ENCODE assay signal across 16 mouse cellular contexts in the genomic region with DNA sequence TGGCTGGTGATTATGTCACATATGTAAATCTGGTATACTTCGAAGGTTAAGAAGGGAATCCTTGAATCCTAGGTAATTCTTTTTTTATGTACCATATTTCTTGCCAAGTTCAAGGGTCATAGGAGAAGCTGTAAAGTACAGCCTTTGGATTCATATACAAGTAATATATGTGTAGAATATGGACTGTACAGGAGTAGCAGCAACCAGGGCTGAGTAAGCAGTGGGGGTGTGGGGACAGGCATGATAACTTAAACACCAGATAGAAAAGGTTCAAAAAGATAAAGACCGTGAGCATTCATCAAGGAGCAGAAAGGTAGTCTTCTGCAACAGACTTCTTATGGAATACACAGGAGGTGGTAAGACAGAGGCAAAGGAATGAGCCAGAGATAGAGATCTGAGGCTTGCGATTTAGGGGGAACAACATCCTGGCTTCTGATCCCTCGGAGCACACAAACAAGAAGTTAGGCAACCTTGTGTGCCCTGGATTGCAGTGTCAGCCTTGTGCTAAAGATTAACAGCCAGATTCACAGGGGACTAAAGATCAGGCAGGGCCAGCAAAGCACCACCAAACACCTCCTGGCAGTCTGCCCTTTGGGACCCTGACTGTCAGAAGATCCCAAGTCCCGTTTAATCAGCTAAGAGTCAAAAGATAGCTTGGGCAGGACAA. TPM values are rescaled to one million over a fixed set of nuclear protein-coding genes. Genes with fewer than 3 reads are reported as not detected.
DNase-seq lines count a peak whose midpoint lies in the region; ATAC-seq and TF ChIP-seq lines count a peak whose summit lies in the region.
"Had no signal": no experiment of that assay in that cellular context is flagged by ENCODE, and none has a peak within 500 bp of the region (broad histone marks: within the 10 kb centered on the region; RNA-seq: fewer than 3 reads in every experiment).

No protein-coding gene starts in this region.

- peaks cover 39% of the 10 kb centered on the region for H3K4me1 ChIP-seq in heart, embryonic 11.5 days (ENCODE audit: control insufficient read depth, insufficient read depth, low read length)
- 0 out of 2 replicates have a peak, but pooled peaks cover 2% of the 10 kb centered on the region for H3K4me1 ChIP-seq in intestine, embryonic 16.5 days (ENCODE audit: control insufficient read depth, insufficient read depth, low read length)
- H3K4me1 ChIP-seq in kidney, postnatal 0 days (replicated peaks; ENCODE audit: insufficient read depth, low read length) = no peaks in the 10 kb centered on the region
- H3K4me1 ChIP-seq in liver, embryonic 13.5 days (replicated peaks) = no peaks in the 10 kb centered on the region
- H3K4me1 ChIP-seq: embryonic facial prominence, embryonic 10.5 days; lung, embryonic 15.5 days; neural tube, embryonic 15.5 days had no signal

- DNase-seq in heart, postnatal 25 days (ENCODE audit: low spot score) = no peak
- peak; percentile 12 for DNase-seq in kidney, postnatal 0 days (ENCODE audit: low spot score)
- DNase-seq in liver, embryonic 13.5 days = no peak
- no peak for DNase-seq in layer of hippocampus, postnatal 14 days (ENCODE audit: low spot score in 2 of 2)
- DNase-seq in layer of hippocampus, adult 8-10 months (ENCODE audit: low spot score in 2 of 2) = no peak
- DNase-seq in frontal cortex, postnatal 14 days (ENCODE audit: low spot score in 2 of 2) = no peak
- DNase-seq: adrenal gland, adult 2 months; cerebellum, postnatal 10 days; left cerebral cortex, postnatal 4 days had no signal

- H3K4me3 ChIP-seq in heart, embryonic 11.5 days (ENCODE audit: low read depth, low read length) = no peak overlapping the region
- no peak overlapping the region for H3K4me3 ChIP-seq in intestine, embryonic 16.5 days (ENCODE audit: low read length)
- H3K4me3 ChIP-seq in kidney, postnatal 0 days (replicated peaks; ENCODE audit: low read depth, low read length) = no peak overlapping the region
- no peak overlapping the region for H3K4me3 ChIP-seq in liver, embryonic 13.5 days (replicated peaks)
- H3K4me3 ChIP-seq: embryonic facial prominence, embryonic 10.5 days; lung, embryonic 15.5 days; neural tube, embryonic 15.5 days had no signal

- no peak for TF ChIP-seq CTCF in kidney, postnatal 0 days (IDR thresholded peaks at IDR 0.05; ENCODE audit: low read depth)

- intact Hi-C loops in heart, postnatal 25 days (cut with DNase I) = no loop called here

- H3K9me3 ChIP-seq in heart, embryonic 11.5 days (replicated peaks; ENCODE audit: control insufficient read depth, low read length) = no peaks in the 10 kb centered on the region
- no peaks in the 10 kb centered on the region for H3K9me3 ChIP-seq in intestine, embryonic 16.5 days (ENCODE audit: control insufficient read depth, low read length)
- H3K9me3 ChIP-seq in kidney, postnatal 0 days (replicated peaks; ENCODE audit: low read length) = no peaks in the 10 kb centered on the region
- no peaks in the 10 kb centered on the region for H3K9me3 ChIP-seq in liver, embryonic 13.5 days (replicated peaks)
- H3K9me3 ChIP-seq: embryonic facial prominence, embryonic 10.5 days; lung, embryonic 15.5 days; neural tube, embryonic 15.5 days had no signal

- H3K36me3 ChIP-seq in heart, embryonic 11.5 days (ENCODE audit: control insufficient read depth, insufficient read depth, low read length) = no peaks in the 10 kb centered on the region; the same call in 1 of the 2 replicates
- H3K36me3 ChIP-seq in intestine, embryonic 16.5 days (ENCODE audit: control insufficient read depth, insufficient read depth, low read length) = no peaks in the 10 kb centered on the region
- no peaks in the 10 kb centered on the region for H3K36me3 ChIP-seq in kidney, postnatal 0 days (ENCODE audit: insufficient read depth, low read length)
- no peaks in the 10 kb centered on the region for H3K36me3 ChIP-seq in liver, embryonic 13.5 days
- H3K36me3 ChIP-seq: embryonic facial prominence, embryonic 10.5 days; lung, embryonic 15.5 days; neural tube, embryonic 15.5 days had no signal

- H3K27me3 ChIP-seq in heart, embryonic 11.5 days (ENCODE audit: control insufficient read depth, insufficient read depth, low read length) = no peaks in the 10 kb centered on the region
- no peaks in the 10 kb centered on the region for H3K27me3 ChIP-seq in intestine, embryonic 16.5 days (replicated peaks; ENCODE audit: control insufficient read depth, insufficient read depth, low read length)
- H3K27me3 ChIP-seq in kidney, postnatal 0 days (ENCODE audit: insufficient read depth, low read length) = no peaks in the 10 kb centered on the region
- no peaks in the 10 kb centered on the region for H3K27me3 ChIP-seq in liver, embryonic 13.5 days
- H3K27me3 ChIP-seq: lung, embryonic 15.5 days; neural tube, embryonic 15.5 days had no signal

- whole genome bisulfite sequencing in heart, embryonic 11.5 days (ENCODE audit: insufficient replicate concordance) = 55% methylated on average over 5 of the region's 5 CpGs
- WGBS in intestine, embryonic 16.5 days = 60% methylated on average over 5 of the region's 5 CpGs
- 73% methylated on average over 5 of the region's 5 CpGs for WGBS in kidney, postnatal 0 days
- 52% methylated on average over 5 of the region's 5 CpGs for WGBS in liver, embryonic 13.5 days (ENCODE audit: insufficient replicate concordance)

- H3K9ac ChIP-seq in heart, embryonic 11.5 days (ENCODE audit: low read depth, low read length) = no peak overlapping the region
- H3K9ac ChIP-seq in intestine, embryonic 16.5 days (ENCODE audit: low read depth, low read length) = no peak overlapping the region
- H3K9ac ChIP-seq in kidney, postnatal 0 days (ENCODE audit: low read depth, low read length) = no peak overlapping the region
- H3K9ac ChIP-seq in liver, embryonic 13.5 days = no peak overlapping the region
- H3K9ac ChIP-seq: lung, embryonic 15.5 days; neural tube, embryonic 15.5 days had no signal

- H3K27ac ChIP-seq in heart, embryonic 11.5 days (ENCODE audit: low read depth, low read length) = peak overlapping the region; percentile 47
- peak overlapping the region; percentile 43 for H3K27ac ChIP-seq in intestine, embryonic 16.5 days (ENCODE audit: low read length)
- peak overlapping the region; percentile 71 for H3K27ac ChIP-seq in kidney, postnatal 0 days
- H3K27ac ChIP-seq in liver, embryonic 13.5 days = peak overlapping the region; percentile 59
- H3K27ac ChIP-seq: embryonic facial prominence, embryonic 10.5 days; hindbrain, postnatal 0 days; lung, embryonic 15.5 days; neural tube, embryonic 15.5 days had no signal

- no peak overlapping the region for H3K4me2 ChIP-seq in heart, embryonic 11.5 days
- no peak overlapping the region for H3K4me2 ChIP-seq in intestine, embryonic 16.5 days (ENCODE audit: low read depth, low read length)
- H3K4me2 ChIP-seq in kidney, postnatal 0 days (ENCODE audit: low read length) = no peak overlapping the region
- no peak overlapping the region for H3K4me2 ChIP-seq in liver, embryonic 13.5 days
- H3K4me2 ChIP-seq: lung, embryonic 15.5 days; neural tube, embryonic 15.5 days had no signal

- no peak for ATAC-seq in heart, embryonic 11.5 days (replicated peaks; ENCODE audit: insufficient number of reproducible peaks, low FRiP score, low TSS enrichment)
- ATAC-seq in intestine, embryonic 16.5 days = peak; percentile 92
- ATAC-seq in kidney, postnatal 0 days (replicated peaks; ENCODE audit: low FRiP score, low read depth) = peak; percentile 80
- peak; percentile 84 for ATAC-seq in liver, embryonic 13.5 days (ENCODE audit: low read depth)
- ATAC-seq: hindbrain, postnatal 0 days had no signal

RNA-seq across cellular contexts. Expression of gene Ppargc1a, which starts 39.9 kb away (rescaled TPM):
- polyA plus RNA-seq in heart, embryonic 11.5 days (2014; fragmentation: Nextera tagmentation; extraction: Ambion mirVana) = 40.1 and 44.6 TPM in 2 replicates
- total RNA-seq in heart, postnatal 25 days (2021) = 100 to 1,000 TPM; 132 to 133 TPM
- polyA plus RNA-seq in intestine, embryonic 16.5 days (2015; fragmentation: Nextera tagmentation; extraction: Ambion mirVana) = 8.9 and 10.5 TPM in 2 replicates
- 30.1 and 32.1 TPM in 2 replicates for polyA plus RNA-seq in kidney, postnatal 0 days (2015; fragmentation: Nextera tagmentation; extraction: Ambion mirVana)
- polyA plus RNA-seq in liver, embryonic 13.5 days (2015; fragmentation: Nextera tagmentation; extraction: Ambion mirVana) = 1.4 and 2.5 TPM in 2 replicates
- total RNA-seq in layer of hippocampus, postnatal 14 days (2021) = 10 to 100 TPM; 41.9 to 50.1 TPM
- 10 to 100 TPM; 41.9 to 55.3 (median 50.2) TPM for total RNA-seq in layer of hippocampus, adult 8-10 months (2022)
- total RNA-seq: megakaryocyte-erythroid progenitor cell, adult 5-6 weeks had no signal
